8 mouse cellular contexts compared by ENCODE assay signal in the genomic region with DNA sequence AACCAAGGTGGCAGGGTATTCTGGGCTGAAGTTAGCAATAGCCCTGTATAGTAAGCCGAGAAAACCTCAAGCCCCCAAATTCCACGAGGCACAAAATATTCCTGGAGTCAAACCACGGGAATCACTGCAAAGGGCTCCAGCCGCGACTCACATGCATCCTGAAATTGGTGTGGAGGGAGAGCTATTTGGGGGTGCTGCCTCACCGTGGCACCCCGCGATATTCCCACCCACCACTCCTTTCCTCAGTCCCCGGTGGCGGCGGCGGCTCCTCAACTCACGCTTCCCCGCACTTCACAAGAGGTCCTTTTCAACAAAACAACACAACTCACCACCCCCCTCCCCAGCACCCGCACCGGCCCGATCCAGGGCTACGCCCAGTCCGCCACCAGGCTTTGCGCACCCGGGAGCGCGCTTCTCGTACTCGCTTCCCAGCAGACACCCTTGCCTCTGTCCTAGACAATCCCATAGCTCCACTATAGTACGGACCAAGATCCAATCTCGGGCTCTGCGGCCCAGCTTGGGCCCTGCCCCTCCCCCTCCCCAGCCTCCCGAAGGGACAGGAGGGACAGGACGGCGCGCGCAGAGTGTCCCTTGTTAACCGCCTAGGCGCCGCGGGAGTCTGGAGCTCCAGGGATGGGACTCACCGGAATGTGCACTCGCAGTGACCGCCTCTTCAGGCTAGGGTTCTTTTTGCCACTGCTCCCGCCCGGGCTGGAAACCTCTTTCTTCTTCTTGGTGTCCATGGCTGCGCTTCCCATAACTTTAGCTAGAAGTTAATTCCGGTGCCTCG. TPM values are rescaled to one million over a fixed set of nuclear protein-coding genes. Genes with fewer than 3 reads are reported as not detected.
DNase-seq lines count a peak whose midpoint lies in the region; ATAC-seq and TF ChIP-seq lines count a peak whose summit lies in the region.

No protein-coding gene starts in this region.

- peaks cover 34% of the 10 kb centered on the region for H3K27me3 ChIP-seq in forebrain, embryonic 11.5 days (ENCODE audit: control insufficient read depth, insufficient read depth, low read length)
- peaks cover 18% of the 10 kb centered on the region for H3K27me3 ChIP-seq in heart, embryonic 14.5 days (ENCODE audit: control insufficient read depth, insufficient read depth, low read length)
- peaks cover 56% of the 10 kb centered on the region for H3K27me3 ChIP-seq in neural tube, embryonic 13.5 days

- H3K4me3 ChIP-seq in bone marrow, adult 2 months (replicated peaks; ENCODE audit: control insufficient read depth, low read depth, low read length): peak overlapping the region; percentile 78
- H3K4me3 ChIP-seq in forebrain, embryonic 11.5 days (ENCODE audit: low read depth, low read length): peak overlapping the region; percentile 49
- H3K4me3 ChIP-seq in heart, embryonic 14.5 days (ENCODE audit: control insufficient read depth in 1 of 2, insufficient read depth in 1 of 2, low read depth in 1 of 2, low read length in 2 of 2): peak overlapping the region; percentile 68 to 72
- peak overlapping the region; percentile 59 for H3K4me3 ChIP-seq in neural tube, embryonic 13.5 days

- peaks cover 3% of the 10 kb centered on the region; the same call in 1 of the 2 replicates for H3K4me1 ChIP-seq in bone marrow, adult 2 months (ENCODE audit: control insufficient read depth, insufficient read depth, low read length)
- H3K4me1 ChIP-seq in forebrain, embryonic 11.5 days (replicated peaks; ENCODE audit: control insufficient read depth, insufficient read depth, low read length): peaks cover 9% of the 10 kb centered on the region; the same call in 1 of the 2 replicates
- H3K4me1 ChIP-seq in heart, embryonic 14.5 days (ENCODE audit: control insufficient read depth in 2 of 2, insufficient read depth in 2 of 2, low read length in 2 of 2): peaks cover 17 to 29% of the 10 kb centered on the region in 2 experiments
- H3K4me1 ChIP-seq in neural tube, embryonic 13.5 days (replicated peaks): peaks cover 27% of the 10 kb centered on the region

- TF ChIP-seq CTCF in bone marrow, adult 2 months (IDR thresholded peaks at IDR 0.05; ENCODE audit: control insufficient read depth, insufficient read depth, low read length): no peak

- ATAC-seq in forebrain, embryonic 11.5 days (replicated peaks; ENCODE audit: low FRiP score): peak; percentile 65
- ATAC-seq in heart, embryonic 14.5 days (ENCODE audit: insufficient number of reproducible peaks, insufficient read depth, low FRiP score, low read depth): peak; percentile 45
- peak; percentile 69 for ATAC-seq in neural tube, embryonic 13.5 days (ENCODE audit: low read depth)

- WGBS in bone marrow, adult 2 months: under 1% methylated on average over 45 of the region's 45 CpGs
- under 1% methylated on average over 45 of the region's 45 CpGs for WGBS in forebrain, embryonic 11.5 days
- under 1% methylated on average over 44 of the region's 45 CpGs for WGBS in heart, embryonic 14.5 days
- under 1% methylated on average over 45 of the region's 45 CpGs for WGBS in neural tube, embryonic 13.5 days

- no peaks in the 10 kb centered on the region for H3K36me3 ChIP-seq in forebrain, embryonic 11.5 days (ENCODE audit: control insufficient read depth, insufficient read depth, low read length)
- no peaks in the 10 kb centered on the region for H3K36me3 ChIP-seq in heart, embryonic 14.5 days (ENCODE audit: control insufficient read depth, insufficient read depth, low read length)
- H3K36me3 ChIP-seq in neural tube, embryonic 13.5 days: no peaks in the 10 kb centered on the region

- peak overlapping the region; percentile 50 for H3K9ac ChIP-seq in forebrain, embryonic 11.5 days (ENCODE audit: low read length)
- peak overlapping the region; percentile 81 for H3K9ac ChIP-seq in heart, embryonic 14.5 days (ENCODE audit: low read length)
- peak overlapping the region; percentile 70 for H3K9ac ChIP-seq in neural tube, embryonic 13.5 days

- peak overlapping the region; percentile 98 for H3K4me2 ChIP-seq in forebrain, embryonic 11.5 days (ENCODE audit: low read depth, low read length, severe bottlenecking)
- H3K4me2 ChIP-seq in heart, embryonic 14.5 days (ENCODE audit: low read length): peak overlapping the region; percentile 98
- H3K4me2 ChIP-seq in neural tube, embryonic 13.5 days: peak overlapping the region; percentile 99

- peak overlapping the region; percentile 93 for H3K27ac ChIP-seq in bone marrow, adult 2 months (ENCODE audit: control insufficient read depth, insufficient read depth, low read depth, low read length, poor library complexity)
- no peak overlapping the region for H3K27ac ChIP-seq in forebrain, embryonic 11.5 days (ENCODE audit: low read depth, low read length)
- peak overlapping the region in 1 of 2 experiments; percentile 62; a peak in 3 of 4 replicates for H3K27ac ChIP-seq in heart, embryonic 14.5 days (replicated peaks in 1 of 2; ENCODE audit: control insufficient read depth in 1 of 2, insufficient read depth in 1 of 2, low read depth in 2 of 2, low read length in 2 of 2)
- H3K27ac ChIP-seq in neural tube, embryonic 13.5 days (replicated peaks): no peak overlapping the region

- H3K9me3 ChIP-seq in forebrain, embryonic 11.5 days (ENCODE audit: control insufficient read depth, low read length): no peaks in the 10 kb centered on the region
- H3K9me3 ChIP-seq in heart, embryonic 14.5 days (ENCODE audit: control insufficient read depth, low read length): no peaks in the 10 kb centered on the region
- no peaks in the 10 kb centered on the region for H3K9me3 ChIP-seq in neural tube, embryonic 13.5 days

- no peak for TF ChIP-seq POLR2A in bone marrow, adult 2 months (IDR thresholded peaks at IDR 0.05; ENCODE audit: borderline replicate concordance, control insufficient read depth, low read depth, low read length)

- DNase-seq in B cell, adult 2 months: peak; percentile 24 to 42
- DNase-seq in forebrain, embryonic 11.5 days (ENCODE audit: low spot score): peak; percentile 69
- DNase-seq in kidney, postnatal 10 days: peak; percentile 79
- peak; percentile 62 to 65 for DNase-seq in lung, adult 18-20 months
- peak; percentile 23 for DNase-seq in urinary bladder, postnatal 10 days (ENCODE audit: low spot score)

RNA-seq across cellular contexts. Expression of gene Prkag2, which starts 0.9 kb away (rescaled TPM):
- polyA plus RNA-seq in bone marrow, adult 2 months (2011; ENCODE audit: insufficient read depth, insufficient read length, low replicate concordance, missing spikeins): 8.9 and 13.7 TPM in 2 replicates
- polyA plus RNA-seq in forebrain, embryonic 11.5 days (2014; fragmentation: Nextera tagmentation; extraction: Ambion mirVana): 51.9 and 54.4 TPM in 2 replicates
- 120 and 122 TPM in 2 replicates for polyA plus RNA-seq in heart, embryonic 14.5 days (2014; fragmentation: Nextera tagmentation; extraction: Ambion mirVana)
- 76.5 and 85.1 TPM in 2 replicates for polyA plus RNA-seq in neural tube, embryonic 13.5 days (2015; fragmentation: Nextera tagmentation; extraction: Ambion mirVana)

Comparison
In these comparisons a context has a peak if more than half of its experiments do, and no peak if none do; other contexts are left out.
1. DNase-seq: peak in every context shown above with its lines; median percentile 79 in kidney, postnatal 10 days; 69 in forebrain, embryonic 11.5 days; 64 in lung, adult 18-20 months; 33 in B cell, adult 2 months; 23 in urinary bladder, postnatal 10 days.